Mouse (Mus musculus) forebrain, embryonic 11.5 days (tissue): ENCODE results near the gene Stat5b. TPM values are rescaled to one million over a fixed set of nuclear protein-coding genes. Genes with fewer than 3 reads are reported as not detected.
A peak's percentile ranks its signal among the peaks of the same experiment; 100 is the strongest.

ENCODE experiments used
- ATAC-seq: fragments of 200-750 bp; cut with Nextera tagmentation; replicated peaks from 2 replicates; pipeline ENCODE4 v1.8.0; 2017; ENCODE audit warnings: moderate TSS enrichment; ENCODE audit not compliant: low FRiP score
- DNase-seq: peaks from one replicate; pipeline ENCODE4 v3.0.0-alpha.2; 2017; ENCODE audit warnings: low spot score
- H3K27ac ChIP-seq: fragments of 300-500 bp; sonication (generic); 2 replicates; pipeline ENCODE4 v1.5.1; 2014; ENCODE audit warnings: low read depth, low read length
- H3K27me3 ChIP-seq: fragments of 300-500 bp; sonication (generic); 2 replicates; pipeline ENCODE4 v1.6.1; 2014; ENCODE audit warnings: mild to moderate bottlenecking, low read length, mixed read lengths; ENCODE audit not compliant: control insufficient read depth, insufficient read depth
- H3K36me3 ChIP-seq: fragments of 300-500 bp; sonication (generic); 2 replicates; pipeline ENCODE4 v1.6.1; 2014; ENCODE audit warnings: mild to moderate bottlenecking, low read length, moderate library complexity, mixed read lengths; ENCODE audit not compliant: control insufficient read depth, insufficient read depth
- H3K4me1 ChIP-seq: fragments of 300-500 bp; sonication (generic); replicated peaks from 2 replicates; pipeline ENCODE4 v1.6.1; 2014; ENCODE audit warnings: low read length, mixed read lengths; ENCODE audit not compliant: control insufficient read depth, insufficient read depth
- H3K4me2 ChIP-seq: fragments of 300-500 bp; sonication (generic); 2 replicates; pipeline ENCODE4 v1.6.1; 2014; ENCODE audit warnings: low read depth, mild to moderate bottlenecking, low read length, moderate library complexity, mixed read lengths; ENCODE audit not compliant: severe bottlenecking
- H3K4me3 ChIP-seq: fragments of 300-500 bp; sonication (generic); 2 replicates; pipeline ENCODE4 v1.5.1; 2014; ENCODE audit warnings: low read depth, low read length
- H3K9ac ChIP-seq: fragments of 300-500 bp; sonication (generic); 2 replicates; pipeline ENCODE4 v1.6.1; 2014; ENCODE audit warnings: low read length
- H3K9me3 ChIP-seq: fragments of 300-500 bp; sonication (generic); 2 replicates; pipeline ENCODE4 v1.6.1; 2016; ENCODE audit warnings: low read length, mixed read lengths; ENCODE audit not compliant: control insufficient read depth
- WGBS: fragments of 180-500 bp; shearing (Covaris S2); extraction: QIAGEN DNeasy Blood & Tissue Kit; methylation state at CpG from one replicate; pipeline ENCODE4 v1.1.7; 2014; 5-methylcytosine and 5-hydroxymethylcytosine counted together
- polyA plus RNA-seq: library from polyadenylated mRNA; unstranded; fragments of >200 nt; fragmentation: Nextera tagmentation; extraction: Ambion mirVana; gene quantifications from 2 replicates; pipeline ENCODE4 v1.2.1, GENCODE M21; 2014

Stat5b gene
- 18.7 and 19.1 TPM in 2 replicates for polyA plus RNA-seq

DNA sequence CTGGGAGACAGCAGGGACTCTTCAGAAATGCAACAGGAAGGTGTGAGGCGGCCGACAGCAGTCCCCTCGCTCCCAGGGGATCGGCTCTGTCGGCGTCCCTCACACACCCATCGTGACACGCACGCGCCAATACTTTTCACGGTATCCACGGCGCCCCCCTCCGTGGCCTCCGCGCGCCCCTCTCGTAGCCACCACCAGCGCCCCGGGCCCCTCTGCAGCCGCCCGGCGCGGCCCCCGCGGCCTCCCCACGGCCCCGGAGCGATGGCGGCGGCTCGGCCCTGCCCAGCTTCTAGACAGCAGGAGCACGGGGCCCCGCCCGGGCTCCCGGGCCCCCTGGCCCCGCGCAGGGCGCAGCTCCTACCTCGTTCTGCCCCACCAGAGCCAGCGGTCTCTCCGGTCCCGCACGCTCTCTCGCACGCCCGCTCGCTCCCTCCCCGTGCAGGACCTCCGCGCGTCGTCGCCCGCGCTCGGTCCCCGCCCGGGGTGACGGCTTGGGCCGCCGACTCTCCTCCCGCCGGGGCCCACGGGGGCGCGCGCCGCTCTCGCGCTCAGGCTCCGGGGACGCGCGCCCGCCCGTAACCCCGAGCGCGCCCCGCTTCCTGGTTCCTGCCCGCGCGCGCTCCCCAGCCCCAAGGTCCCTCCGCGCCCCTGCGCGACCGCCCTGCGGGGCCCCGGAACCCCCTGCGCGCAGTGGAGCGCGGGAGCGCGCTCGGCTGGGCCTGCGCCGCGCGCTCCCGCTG lies at the start of gene Stat5b:
Stat5b (minus strand) TSS at position 687 of the 740 bp plus-strand sequence.
- peak within 1 kb of the TSS; percentile 25; the same call in 1 of the 2 replicates for H3K27ac ChIP-seq
- ATAC-seq (peak; percentile 75), DNase-seq (peak; percentile 80)
- H3K9ac ChIP-seq: peak within 1 kb of the TSS; percentile 92
- no peaks in the 10 kb centered on the region for H3K27me3 ChIP-seq
- peak within 1 kb of the TSS; percentile 88 for H3K4me2 ChIP-seq
- no peaks in the 10 kb centered on the region for H3K9me3 ChIP-seq
- H3K4me3 ChIP-seq: peak within 1 kb of the TSS; percentile 72
- H3K36me3 ChIP-seq: no peaks in the 10 kb centered on the region
- WGBS: under 1% methylated on average over 99 of the region's 104 CpGs
- H3K4me1 ChIP-seq: no peaks in the 10 kb centered on the region; the same call in 1 of the 2 replicates

DNA sequence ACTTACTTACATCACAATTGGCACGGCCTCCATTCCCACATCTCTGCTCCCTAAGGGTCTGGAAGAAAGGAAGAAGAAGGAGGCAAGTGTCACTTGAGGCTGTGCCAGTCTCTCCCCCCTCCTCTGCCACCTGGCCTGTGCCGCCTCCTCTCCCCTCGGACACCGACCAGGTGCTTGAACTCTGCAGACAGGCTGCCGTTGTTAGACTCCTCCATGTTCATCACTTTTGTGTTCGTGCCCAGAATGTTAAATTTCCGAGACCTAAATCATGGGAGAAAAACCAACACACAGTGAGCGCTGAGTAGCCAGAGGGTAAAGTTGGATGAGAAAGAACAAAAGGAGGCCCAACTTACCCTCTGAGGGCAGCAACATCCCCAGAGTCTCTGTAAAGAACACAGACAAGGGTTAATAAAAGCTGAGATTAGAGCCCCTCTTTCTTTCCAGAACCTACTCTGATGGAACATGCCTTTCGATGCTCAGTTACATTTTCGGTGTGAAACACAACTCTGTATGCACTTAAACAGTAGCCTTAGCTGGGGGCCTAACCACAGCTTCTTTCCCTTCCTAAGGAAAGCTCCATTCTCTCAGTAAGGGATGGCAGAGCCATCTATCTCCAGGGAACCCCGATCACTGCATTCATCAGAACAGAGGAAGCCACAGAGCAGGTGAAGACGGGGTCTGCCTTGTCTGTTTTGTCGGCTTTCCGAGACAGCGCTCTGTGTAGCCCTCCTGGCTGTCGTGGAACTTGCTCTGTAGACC lies 48.1 kb upstream of the Stat5b start:
- Histone ChIP-seq H3K9me3 (no peaks in the 10 kb centered on the region; the same call in 1 of the 2 replicates), H3K27me3 (no peaks in the 10 kb centered on the region), H3K27ac (no peak overlapping the region), H3K36me3 (no peaks in the 10 kb centered on the region), H3K4me2 (no peak overlapping the region), H3K9ac (peak overlapping the region; percentile 9; the same call in 1 of the 2 replicates), H3K4me1 (peaks cover 2% of the 10 kb centered on the region; the same call in 1 of the 2 replicates), H3K4me3 (no peak overlapping the region)
- ATAC-seq (no peak), DNase-seq (no peak)
- WGBS: 67% methylated on average over 16 of the region's 16 CpGs

- 75% methylated on average over 7 of the region's 7 CpGs for WGBS
- H3K27ac ChIP-seq: no peak overlapping the region
- no peak for DNase-seq
- no peaks in the 10 kb centered on the region for H3K27me3 ChIP-seq
- no peak overlapping the region for H3K4me3 ChIP-seq
- H3K9me3 ChIP-seq: no peaks in the 10 kb centered on the region; the same call in 1 of the 2 replicates
- H3K9ac ChIP-seq: no peak overlapping the region
- no peak overlapping the region for H3K4me2 ChIP-seq
- no peak for ATAC-seq
- H3K4me1 ChIP-seq: peaks cover 2% of the 10 kb centered on the region; the same call in 1 of the 2 replicates
- H3K36me3 ChIP-seq: no peaks in the 10 kb centered on the region
Measured at GRCm38 (mm10) chr11:100897294-100898231, 47.0 kb upstream of the Stat5b start.

- DNase-seq (no peak), ATAC-seq (no peak)
- H3K9me3 ChIP-seq: no peaks in the 10 kb centered on the region
- H3K27me3 ChIP-seq: no peaks in the 10 kb centered on the region
- no peak overlapping the region for H3K27ac ChIP-seq
- H3K4me3 ChIP-seq: no peak overlapping the region
- H3K36me3 ChIP-seq: no peaks in the 10 kb centered on the region
- peaks cover 2% of the 10 kb centered on the region; the same call in 1 of the 2 replicates for H3K4me1 ChIP-seq
- 84% methylated on average over 10 of the region's 10 CpGs for WGBS
- H3K4me2 ChIP-seq: no peak overlapping the region
- H3K9ac ChIP-seq: no peak overlapping the region
Measured at GRCm38 (mm10) chr11:100896078-100896477, 45.6 kb upstream of the Stat5b start.

DNA sequence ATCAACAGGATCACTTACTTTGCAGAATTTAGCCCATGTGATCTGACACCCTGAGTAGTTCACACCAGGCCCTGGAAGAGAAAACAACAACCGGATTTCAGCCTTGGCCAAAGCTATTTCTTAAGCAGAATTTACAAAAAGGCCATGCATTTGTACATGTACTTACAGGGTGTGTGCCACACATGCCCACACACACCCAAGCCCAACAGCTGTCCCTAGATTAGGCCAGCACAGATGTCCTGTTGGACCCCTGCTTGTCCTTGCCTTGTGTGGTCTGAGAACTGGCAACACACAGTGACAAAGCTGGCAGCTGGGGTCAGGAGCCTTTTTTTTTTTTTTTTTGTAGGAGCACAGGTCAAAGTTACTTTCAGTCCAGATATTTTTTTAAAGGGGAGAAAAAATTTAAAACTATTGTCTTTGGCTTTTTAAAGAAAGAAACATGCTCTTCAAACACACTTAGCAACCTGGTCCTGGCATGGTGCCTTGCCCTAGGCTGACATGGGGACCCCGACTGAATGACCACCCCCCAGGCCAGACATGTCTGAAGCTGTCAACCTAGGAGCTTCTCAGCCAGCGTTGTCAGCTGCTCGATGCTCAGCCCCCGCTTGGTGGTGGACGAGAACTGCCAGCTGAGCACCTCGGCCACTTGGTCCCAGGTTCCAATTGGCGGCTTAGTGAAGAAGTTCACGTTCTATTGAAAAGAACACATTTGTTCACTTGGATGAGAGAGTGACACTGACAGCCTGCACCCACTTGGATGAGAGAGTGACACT lies 43.8 kb upstream of the Stat5b start:
- H3K4me2 ChIP-seq: no peak overlapping the region
- ATAC-seq (no peak), DNase-seq (no peak)
- H3K9me3 ChIP-seq: no peaks in the 10 kb centered on the region
- no peak overlapping the region for H3K9ac ChIP-seq
- no peak overlapping the region for H3K4me3 ChIP-seq
- H3K36me3 ChIP-seq: no peaks in the 10 kb centered on the region
- WGBS: 82% methylated on average over 9 of the region's 9 CpGs
- peaks cover 2% of the 10 kb centered on the region; the same call in 1 of the 2 replicates for H3K4me1 ChIP-seq
- no peak overlapping the region for H3K27ac ChIP-seq
- no peaks in the 10 kb centered on the region for H3K27me3 ChIP-seq

DNA sequence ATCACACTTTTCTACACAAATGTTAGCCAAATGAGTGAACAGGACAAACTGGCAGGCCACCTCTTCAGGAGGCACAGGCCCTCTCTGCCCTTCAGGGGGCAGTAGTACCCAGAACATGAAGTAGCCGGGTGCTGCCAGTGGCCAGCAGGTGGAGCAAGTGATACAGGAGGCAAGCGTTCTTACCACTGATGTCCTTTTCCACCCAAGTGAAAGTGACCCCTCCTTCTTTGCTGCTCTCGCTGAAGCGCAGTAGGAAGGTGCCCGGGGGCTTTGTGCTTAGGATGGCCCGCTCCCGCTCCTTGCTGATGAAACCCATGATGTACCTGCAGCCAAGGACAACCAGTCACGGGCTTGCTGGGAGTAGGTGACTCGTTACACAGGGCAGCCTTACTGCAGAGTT lies 43.0 kb upstream of the Stat5b start:
- DNase-seq (peak; percentile 92), ATAC-seq (peak; percentile 33; the same call in 1 of the 2 replicates)
- 13% methylated on average over 9 of the region's 9 CpGs for WGBS
- no peak overlapping the region for H3K9ac ChIP-seq
- no peaks in the 10 kb centered on the region for H3K27me3 ChIP-seq
- no peak overlapping the region for H3K27ac ChIP-seq
- no peak overlapping the region for H3K4me3 ChIP-seq
- H3K4me1 ChIP-seq: no peaks in the 10 kb centered on the region; the same call in 1 of the 2 replicates
- no peaks in the 10 kb centered on the region for H3K36me3 ChIP-seq
- no peaks in the 10 kb centered on the region for H3K9me3 ChIP-seq
- peak overlapping the region; percentile 34; the same call in 1 of the 2 replicates for H3K4me2 ChIP-seq

DNA sequence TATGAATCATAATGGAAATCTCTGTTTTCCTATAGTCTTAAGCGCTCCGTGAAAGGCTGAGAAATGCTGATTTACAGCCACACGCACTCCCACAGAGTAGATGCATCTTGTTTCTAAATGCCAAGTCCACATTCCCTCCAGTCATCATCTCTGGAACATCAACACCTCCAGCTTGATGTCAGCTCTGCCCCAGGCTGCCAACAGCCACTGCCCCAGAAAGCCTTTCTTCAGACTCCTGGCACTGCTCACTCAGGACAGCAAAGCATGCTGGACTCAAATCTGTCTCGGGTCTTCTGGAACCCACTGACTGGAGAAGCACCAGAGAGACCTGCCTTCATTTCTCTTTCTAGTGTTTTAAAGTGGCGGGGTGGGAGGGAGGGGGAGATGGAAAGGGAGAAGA lies 41.9 kb upstream of the Stat5b start:
- Histone ChIP-seq H3K27ac (no peak overlapping the region), H3K36me3 (no peaks in the 10 kb centered on the region), H3K4me3 (no peak overlapping the region), H3K9me3 (no peaks in the 10 kb centered on the region), H3K9ac (no peak overlapping the region), H3K27me3 (no peaks in the 10 kb centered on the region), H3K4me1 (no peaks in the 10 kb centered on the region; the same call in 1 of the 2 replicates), H3K4me2 (no peak overlapping the region)
- no peak for ATAC-seq
- DNase-seq: no peak
- 88% methylated on average over 5 of the region's 5 CpGs for WGBS
